Mouse (Mus musculus) gastrocnemius, postnatal 14 days (tissue): ENCODE measurements around the gene Slc25a23. TPM values are rescaled to one million over a fixed set of nuclear protein-coding genes. Genes with fewer than 3 reads are reported as not detected.

Source experiments
- total RNA-seq, 2 experiments: library from RNA; stranded (reverse); gene quantifications; 2 replicates each; pipeline ENCODE4 v1.2.3; 2021

The Slc25a23 gene
- total RNA-seq, 2 experiments from 2014 or later, result 31.7 to 38.2 TPM

Other genes starting within 250 kb of the Slc25a23 start
- gene Rfx2, start 228.8 kb downstream of the Slc25a23 start, total RNA-seq, result 1 to 10 TPM; 3.3 to 4.7 TPM
- not detected for gene Acsbg2, start 185.4 kb downstream of the Slc25a23 start, total RNA-seq
- not detected for gene 1700061G19Rik, start 184.4 kb downstream of the Slc25a23 start, total RNA-seq
- gene Mllt1, start 124.4 kb downstream of the Slc25a23 start, total RNA-seq, result 10 to 100 TPM; 13.9 to 17.1 TPM
- gene Acer1, start 77.7 kb downstream of the Slc25a23 start, total RNA-seq, result not detected
- gene Clpp, start 69.6 kb downstream of the Slc25a23 start, total RNA-seq, result 10 to 100 TPM; 32.7 to 33.3 TPM
- gene Alkbh7, start 62.5 kb downstream of the Slc25a23 start, total RNA-seq, result 10 to 100 TPM; 23.3 to 25.2 TPM
- gene Pspn, start 59.8 kb downstream of the Slc25a23 start, total RNA-seq, result not detected
- 10 to 100 TPM; 20.6 to 23.6 TPM for gene Gtf2f1, start 48.6 kb downstream of the Slc25a23 start, total RNA-seq
- not detected for gene Gm17949, start 48.4 kb downstream of the Slc25a23 start, total RNA-seq
- gene Khsrp, start 28.3 kb downstream of the Slc25a23 start, total RNA-seq, result 10 to 100 TPM; 31.9 to 36.4 TPM
- gene Slc25a41, start 18.2 kb downstream of the Slc25a23 start, total RNA-seq, result not detected
- under 1 TPM; 0.53 to 0.68 TPM for gene Crb3, start 758 bp downstream of the Slc25a23 start, total RNA-seq
- under 1 TPM; 0.51 to 0.58 TPM for gene Dennd1c, start 18.7 kb upstream of the Slc25a23 start, total RNA-seq
- 1 to 10 TPM; 1.5 to 3.3 TPM for gene Tubb4a, start 27.9 kb upstream of the Slc25a23 start, total RNA-seq
- 1 to 10 TPM in 1 of 2 experiments, under 1 TPM in 1; 0.82 to 1.0 TPM for gene Tnfsf9, start 45.5 kb upstream of the Slc25a23 start, total RNA-seq
- gene Cd70, start 89.9 kb upstream of the Slc25a23 start, total RNA-seq, result not detected
- not detected for gene Tnfsf14, start 134.3 kb upstream of the Slc25a23 start, total RNA-seq
- gene C3, start 168.3 kb upstream of the Slc25a23 start, total RNA-seq, result 1 to 10 TPM in 1 of 2 experiments, under 1 TPM in 1; 0.60 to 1.2 TPM
- 10 to 100 TPM; 21.8 to 24.6 TPM for gene Gpr108, start 188.6 kb upstream of the Slc25a23 start, total RNA-seq
- gene Trip10, start 189.6 kb upstream of the Slc25a23 start, total RNA-seq, result 10 to 100 TPM; 69.4 to 75.6 TPM
- gene Vav1, start 219.2 kb upstream of the Slc25a23 start, total RNA-seq, result under 1 TPM; 0.66 to 0.93 TPM